Mouse (Mus musculus) mouse embryonic stem cell (cell line): ENCODE data around the gene Map7.

ENCODE experiments used
- in situ Hi-C, 2 experiments: fragments of 300-500 bp; cut with MboI; formaldehyde crosslinking; loops; 1 replicate in 1 of 2; 3 replicates in 1 of 2; pipeline ENCODE4 v1.14.3; 2019 to 2020; ENCODE audit warnings: low sequenced_read_pairs in 2 of 2, low pct_unique_long_range_greater_than_20kb in 1 of 2, mixed read lengths in 1 of 2; ENCODE audit not compliant: unreplicated experiment in 1 of 2

Map7 gene

GRCm38 (mm10) chr10:20209609-20210341, 61.5 kb downstream of the Map7 start:
- in situ Hi-C loops = no loop called here

GRCm38 (mm10) chr10:20214418-20214817, 66.1 kb downstream of the Map7 start:
- in situ Hi-C loops = no loop called here

GRCm38 (mm10) chr10:20216982-20217381, 68.7 kb downstream of the Map7 start:
- in situ Hi-C loops = no loop called here

- in situ Hi-C loops = no loop called here
Measured at GRCm38 (mm10) chr10:20218866-20219265, 70.6 kb downstream of the Map7 start.

GRCm38 (mm10) chr10:20219538-20219937, 71.3 kb downstream of the Map7 start:
- in situ Hi-C loops = no loop called here

GRCm38 (mm10) chr10:20220443-20221071, 72.3 kb downstream of the Map7 start:
- in situ Hi-C loops = no loop called here

GRCm38 (mm10) chr10:20222011-20222410, 73.7 kb downstream of the Map7 start:
- in situ Hi-C loops = no loop called here

- in situ Hi-C loops = no loop called here
Measured at GRCm38 (mm10) chr10:20226728-20227127, 78.5 kb downstream of the Map7 start.

- in situ Hi-C loops = no loop called here
Measured at GRCm38 (mm10) chr10:20230026-20230425, 81.8 kb downstream of the Map7 start.

- in situ Hi-C loops = no loop called here
Measured at GRCm38 (mm10) chr10:20233451-20233850, 85.2 kb downstream of the Map7 start.

- in situ Hi-C loops = no loop called here
Measured at GRCm38 (mm10) chr10:20234466-20234865, 86.2 kb downstream of the Map7 start.

GRCm38 (mm10) chr10:20235656-20236055, 87.4 kb downstream of the Map7 start:
- in situ Hi-C loops = no loop called here

- in situ Hi-C loops = no loop called here
Measured at GRCm38 (mm10) chr10:20236241-20236640, 88.0 kb downstream of the Map7 start.

GRCm38 (mm10) chr10:20238281-20238680, 90.0 kb downstream of the Map7 start:
- in situ Hi-C loops = no loop called here

- in situ Hi-C loops = no loop called here
Measured at GRCm38 (mm10) chr10:20240858-20241257, 92.6 kb downstream of the Map7 start.

GRCm38 (mm10) chr10:20243321-20243720, 95.0 kb downstream of the Map7 start:
- in situ Hi-C loops = no loop called here

- in situ Hi-C loops = no loop called here
Measured at GRCm38 (mm10) chr10:20245082-20245481, 96.8 kb downstream of the Map7 start.

GRCm38 (mm10) chr10:20249091-20249490, 100.8 kb downstream of the Map7 start:
- in situ Hi-C loops = no loop called here

- in situ Hi-C loops = loop anchor here in 1 of 2 experiments (25.0 kb wide), 1 partner anchor 543 kb away; the partner anchor contains the start of gene Il20ra
Measured at GRCm38 (mm10) chr10:20255579-20255978, 107.3 kb downstream of the Map7 start.
